Mouse (Mus musculus) heart, embryonic 11.5 days (tissue): ENCODE data around the gene Fkbp8. TPM values are rescaled to one million over a fixed set of nuclear protein-coding genes. Genes with fewer than 3 reads are reported as not detected.

Source experiments
- ATAC-seq: fragments of 200-750 bp; cut with Nextera tagmentation; replicated peaks from 2 replicates; pipeline ENCODE4 v1.8.0; 2017; ENCODE audit warnings: moderate library complexity; ENCODE audit not compliant: insufficient number of reproducible peaks, low FRiP score, low TSS enrichment
- H3K27ac ChIP-seq: fragments of 300-500 bp; sonication (generic); 2 replicates; pipeline ENCODE4 v1.5.1; 2014; ENCODE audit warnings: mild to moderate bottlenecking, low read depth, low read length
- H3K27me3 ChIP-seq: fragments of 300-500 bp; sonication (generic); 2 replicates; pipeline ENCODE4 v1.6.1; 2014; ENCODE audit warnings: mild to moderate bottlenecking, low read length, mixed read lengths; ENCODE audit not compliant: control insufficient read depth, insufficient read depth
- H3K36me3 ChIP-seq: fragments of 300-500 bp; sonication (generic); 2 replicates; pipeline ENCODE4 v1.6.1; 2014; ENCODE audit warnings: mild to moderate bottlenecking, low read length, moderate library complexity, mixed read lengths; ENCODE audit not compliant: control insufficient read depth, insufficient read depth
- H3K4me1 ChIP-seq: fragments of 300-500 bp; sonication (generic); 2 replicates; pipeline ENCODE4 v1.6.1; 2014; ENCODE audit warnings: low read length; ENCODE audit not compliant: control insufficient read depth, insufficient read depth
- H3K4me2 ChIP-seq: fragments of 300-500 bp; sonication (generic); 2 replicates; pipeline ENCODE4 v1.6.1; 2014; ENCODE audit warnings: mild to moderate bottlenecking, moderate library complexity
- H3K4me3 ChIP-seq: fragments of 300-500 bp; sonication (generic); 2 replicates; pipeline ENCODE4 v1.5.1; 2014; ENCODE audit warnings: low read depth, low read length
- H3K9ac ChIP-seq: fragments of 300-500 bp; sonication (generic); 2 replicates; pipeline ENCODE4 v1.6.1; 2014; ENCODE audit warnings: mild to moderate bottlenecking, low read depth, low read length, moderate library complexity
- H3K9me3 ChIP-seq: fragments of 300-500 bp; sonication (generic); replicated peaks from 2 replicates; pipeline ENCODE4 v1.6.1; 2016; ENCODE audit warnings: low read length; ENCODE audit not compliant: control insufficient read depth
- WGBS: fragments of 180-500 bp; shearing (Covaris S2); extraction: QIAGEN DNeasy Blood & Tissue Kit; methylation state at CpG from one replicate; pipeline ENCODE4 v1.1.7; 2014; ENCODE audit not compliant: insufficient replicate concordance; 5-methylcytosine and 5-hydroxymethylcytosine counted together
- polyA plus RNA-seq: library from polyadenylated mRNA; unstranded; fragments of >200 nt; fragmentation: Nextera tagmentation; extraction: Ambion mirVana; gene quantifications from 2 replicates; pipeline ENCODE4 v1.2.1, GENCODE M21; 2014

Fkbp8 gene
- polyA plus RNA-seq, 1 experiment from 2014 or later, result 212 TPM

DNA sequence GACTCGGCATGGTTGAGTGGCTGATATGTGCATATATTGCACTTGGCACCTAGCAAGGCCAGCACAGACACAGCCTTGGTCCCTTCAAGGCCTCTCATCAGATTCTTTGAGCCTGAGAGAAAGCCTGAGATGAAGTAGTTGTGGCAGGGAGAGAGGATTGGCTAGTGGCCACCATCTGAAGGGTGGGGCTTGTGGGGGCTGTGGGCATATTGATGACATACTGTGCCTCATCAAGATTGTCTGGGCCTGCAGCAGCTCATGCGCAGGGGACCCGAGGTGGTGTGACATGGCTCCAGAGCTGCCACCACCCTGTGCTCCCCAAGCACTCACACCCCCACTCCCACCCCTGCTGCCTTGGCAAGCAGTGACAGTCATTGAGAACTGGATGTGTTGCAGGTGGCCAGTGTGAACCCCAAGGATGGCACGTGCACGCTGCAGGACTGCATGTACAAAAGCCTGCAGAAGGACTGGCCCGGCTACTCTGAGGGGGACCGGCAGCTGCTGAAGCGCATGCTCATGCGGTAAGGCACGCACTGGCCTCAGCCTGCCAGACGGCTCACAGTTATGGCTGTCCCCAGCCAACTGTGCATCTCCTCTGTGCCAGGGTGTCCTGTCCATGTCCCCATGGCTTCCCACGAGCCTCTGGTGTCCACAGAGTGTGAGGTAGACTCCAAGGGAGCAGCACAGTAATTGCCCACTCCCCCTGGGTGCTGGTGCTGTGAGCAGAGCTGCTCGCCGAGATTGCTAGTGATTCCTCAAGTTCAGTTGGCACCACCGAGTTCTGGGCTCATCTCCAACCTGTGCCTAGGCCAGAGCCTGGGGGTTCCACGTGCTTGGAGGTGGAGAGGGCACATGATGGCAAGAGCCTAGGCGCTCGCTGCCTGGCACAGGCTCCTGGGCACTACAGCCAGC lies 56.2 kb downstream of the Fkbp8 start:
- Histone ChIP-seq H3K36me3 (peaks cover 41% of the 10 kb centered on the region), H3K4me3 (no peak overlapping the region), H3K9ac (no peak overlapping the region), H3K27me3 (no peaks in the 10 kb centered on the region), H3K27ac (no peak overlapping the region), H3K4me2 (no peak overlapping the region), H3K4me1 (no peaks in the 10 kb centered on the region), H3K9me3 (no peaks in the 10 kb centered on the region)
- no peak for ATAC-seq
- 90% methylated on average over 18 of the region's 18 CpGs for WGBS

DNA sequence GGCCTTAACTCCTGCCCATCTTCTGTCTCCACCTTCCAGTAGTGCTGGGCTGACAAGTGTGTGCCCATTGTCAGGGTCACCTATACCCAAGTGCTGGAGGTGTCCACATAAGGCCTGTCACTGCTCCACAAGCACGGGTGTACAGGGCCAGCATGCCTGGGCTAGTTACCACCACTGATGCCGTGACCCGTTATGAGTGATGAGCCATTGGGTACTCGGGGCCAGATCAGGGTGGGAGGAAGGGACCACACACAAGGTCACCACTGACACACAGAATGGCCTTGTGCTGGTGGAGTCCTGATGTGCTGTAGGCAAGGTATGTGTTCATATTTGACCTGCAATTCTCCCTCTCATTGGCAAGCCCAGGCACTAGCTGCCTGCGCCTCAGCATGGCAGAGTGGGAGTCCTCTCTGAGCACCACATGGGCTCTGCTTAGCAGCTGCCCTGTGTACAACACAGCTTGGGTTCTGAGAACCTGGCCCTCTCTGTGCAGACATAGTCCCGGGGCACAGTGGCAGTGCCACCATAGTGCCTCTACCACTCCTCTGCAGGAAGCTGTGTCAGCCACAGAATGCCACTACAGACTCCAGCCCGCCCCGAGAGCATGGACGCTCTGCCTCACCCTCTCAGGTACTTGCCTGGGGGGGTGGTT lies 57.2 kb downstream of the Fkbp8 start:
- Histone ChIP-seq H3K4me2 (no peak overlapping the region), H3K4me1 (no peaks in the 10 kb centered on the region), H3K4me3 (no peak overlapping the region), H3K27me3 (no peaks in the 10 kb centered on the region), H3K27ac (no peak overlapping the region), H3K36me3 (peaks cover 41% of the 10 kb centered on the region), H3K9me3 (no peaks in the 10 kb centered on the region), H3K9ac (no peak overlapping the region)
- ATAC-seq, result no peak
- 87% methylated on average over 9 of the region's 9 CpGs for WGBS

Other genes with a start within 250 kb of the Fkbp8 start
- 25.5 and 30.0 TPM in 2 replicates for gene Homer3, start 244.9 kb upstream of the Fkbp8 start, polyA plus RNA-seq
- 36.4 and 37.6 TPM in 2 replicates for gene Ddx49, start 225.2 kb upstream of the Fkbp8 start, polyA plus RNA-seq
- 307 and 329 TPM in 2 replicates for gene Cope, start 225.2 kb upstream of the Fkbp8 start, polyA plus RNA-seq
- 1.4 and 1.5 TPM in 2 replicates for gene Cers1, start 211.9 kb upstream of the Fkbp8 start, polyA plus RNA-seq
- gene Gdf1, start 197.9 kb upstream of the Fkbp8 start, polyA plus RNA-seq, result 1.7 and 1.9 TPM in 2 replicates
- gene Upf1, start 174.4 kb upstream of the Fkbp8 start, polyA plus RNA-seq, result 14.0 and 17.2 TPM in 2 replicates
- gene Comp, start 154.2 kb upstream of the Fkbp8 start, polyA plus RNA-seq, result 1.1 and 2.2 TPM in 2 replicates
- 11.6 and 13.5 TPM in 2 replicates for gene Crtc1, start 88.1 kb upstream of the Fkbp8 start, polyA plus RNA-seq
- gene Klhl26, start 50.8 kb upstream of the Fkbp8 start, polyA plus RNA-seq, result 9.2 and 10.1 TPM in 2 replicates
- 0.44 and 0.86 TPM in 2 replicates for gene Tmem59l, start 40.4 kb upstream of the Fkbp8 start, polyA plus RNA-seq
- 0.80 and 3.8 TPM in 2 replicates for gene Crlf1, start 34.6 kb upstream of the Fkbp8 start, polyA plus RNA-seq
- 109 and 124 TPM in 2 replicates for gene Rex1bd, start 21.0 kb upstream of the Fkbp8 start, polyA plus RNA-seq
- gene Uba52, start 16.9 kb upstream of the Fkbp8 start, polyA plus RNA-seq, result 798 and 827 TPM in 2 replicates
- 67.3 and 68.1 TPM in 2 replicates for gene Kxd1, start 232 bp downstream of the Fkbp8 start, polyA plus RNA-seq
- 14.1 and 14.7 TPM in 2 replicates for gene Ell, start 11.7 kb downstream of the Fkbp8 start, polyA plus RNA-seq
- 86.0 and 95.3 TPM in 2 replicates for gene Isyna1, start 66.6 kb downstream of the Fkbp8 start, polyA plus RNA-seq
- 72.5 and 78.9 TPM in 2 replicates for gene Ssbp4, start 81.1 kb downstream of the Fkbp8 start, polyA plus RNA-seq
- 0.19 and 0.59 TPM in 2 replicates for gene Lrrc25, start 88.4 kb downstream of the Fkbp8 start, polyA plus RNA-seq
- 0.26 and 0.37 TPM in 2 replicates for gene Gdf15, start 104.7 kb downstream of the Fkbp8 start, polyA plus RNA-seq
- 38.9 and 41.6 TPM in 2 replicates for gene Pgpep1, start 132.7 kb downstream of the Fkbp8 start, polyA plus RNA-seq
- 296 and 308 TPM in 2 replicates for gene Lsm4, start 145.5 kb downstream of the Fkbp8 start, polyA plus RNA-seq
- gene Jund, start 171.2 kb downstream of the Fkbp8 start, polyA plus RNA-seq, result 97.8 and 102 TPM in 2 replicates
- not detected in 2 replicates for gene Iqcn, start 175.7 kb downstream of the Fkbp8 start, polyA plus RNA-seq
- gene Gm3336, start 190.8 kb downstream of the Fkbp8 start, polyA plus RNA-seq, result not detected in 2 replicates
- not detected in 2 replicates for gene Pde4c, start 196.0 kb downstream of the Fkbp8 start, polyA plus RNA-seq
- gene Rab3a, start 227.0 kb downstream of the Fkbp8 start, polyA plus RNA-seq, result 16.2 and 21.3 TPM in 2 replicates
- 42.5 and 42.6 TPM in 2 replicates for gene Mpv17l2, start 233.2 kb downstream of the Fkbp8 start, polyA plus RNA-seq
- 21.5 and 23.1 TPM in 2 replicates for gene Pik3r2, start 249.0 kb downstream of the Fkbp8 start, polyA plus RNA-seq